Mouse (Mus musculus) forebrain, embryonic 13.5 days (tissue): ENCODE results near the gene Limk2. TPM values are rescaled to one million over a fixed set of nuclear protein-coding genes. Genes with fewer than 3 reads are reported as not detected.

Experiments used
- ATAC-seq: fragments of 200-750 bp; cut with Nextera tagmentation; 2 replicates; pipeline ENCODE4 v1.8.0; 2017
- H3K27ac ChIP-seq: fragments of 300-500 bp; sonication (generic); 2 replicates; pipeline ENCODE4 v1.5.1; 2015; ENCODE audit warnings: inconsistent platforms, mild to moderate bottlenecking, moderate library complexity
- H3K27me3 ChIP-seq: fragments of 300-500 bp; sonication (generic); 2 replicates; pipeline ENCODE4 v1.6.1; 2015; ENCODE audit warnings: mild to moderate bottlenecking, inconsistent platforms
- H3K36me3 ChIP-seq: fragments of 300-500 bp; sonication (generic); 2 replicates; pipeline ENCODE4 v1.6.1; 2015; ENCODE audit warnings: mild to moderate bottlenecking, inconsistent platforms; ENCODE audit not compliant: poor library complexity, severe bottlenecking
- H3K4me1 ChIP-seq: fragments of 300-500 bp; sonication (generic); 2 replicates; pipeline ENCODE4 v1.6.1; 2015; ENCODE audit warnings: inconsistent platforms
- H3K4me2 ChIP-seq: fragments of 300-500 bp; sonication (generic); 2 replicates; pipeline ENCODE4 v1.6.1; 2015; ENCODE audit warnings: inconsistent platforms, mild to moderate bottlenecking, moderate library complexity
- H3K4me3 ChIP-seq: fragments of 300-500 bp; sonication (generic); 2 replicates; pipeline ENCODE4 v1.5.1; 2015; ENCODE audit warnings: mild to moderate bottlenecking, inconsistent platforms
- H3K9ac ChIP-seq: fragments of 300-500 bp; sonication (generic); 2 replicates; pipeline ENCODE4 v1.6.1; 2015; ENCODE audit warnings: mild to moderate bottlenecking, inconsistent platforms
- H3K9me3 ChIP-seq: fragments of 300-500 bp; sonication (generic); replicated peaks from 2 replicates; pipeline ENCODE4 v1.6.1; 2016; ENCODE audit warnings: inconsistent platforms
- WGBS: fragments of 180-500 bp; shearing (Covaris S2); methylation state at CpG from one replicate; pipeline ENCODE4 v1.1.7; 2015; 5-methylcytosine and 5-hydroxymethylcytosine counted together
- polyA plus RNA-seq: library from polyadenylated mRNA; unstranded; fragments of >200 nt; fragmentation: Nextera tagmentation; extraction: Ambion mirVana; gene quantifications from 2 replicates; pipeline ENCODE4 v1.2.1, GENCODE M21; 2015

Gene Limk2
- polyA plus RNA-seq, result 75.6 and 81.3 TPM in 2 replicates

DNA sequence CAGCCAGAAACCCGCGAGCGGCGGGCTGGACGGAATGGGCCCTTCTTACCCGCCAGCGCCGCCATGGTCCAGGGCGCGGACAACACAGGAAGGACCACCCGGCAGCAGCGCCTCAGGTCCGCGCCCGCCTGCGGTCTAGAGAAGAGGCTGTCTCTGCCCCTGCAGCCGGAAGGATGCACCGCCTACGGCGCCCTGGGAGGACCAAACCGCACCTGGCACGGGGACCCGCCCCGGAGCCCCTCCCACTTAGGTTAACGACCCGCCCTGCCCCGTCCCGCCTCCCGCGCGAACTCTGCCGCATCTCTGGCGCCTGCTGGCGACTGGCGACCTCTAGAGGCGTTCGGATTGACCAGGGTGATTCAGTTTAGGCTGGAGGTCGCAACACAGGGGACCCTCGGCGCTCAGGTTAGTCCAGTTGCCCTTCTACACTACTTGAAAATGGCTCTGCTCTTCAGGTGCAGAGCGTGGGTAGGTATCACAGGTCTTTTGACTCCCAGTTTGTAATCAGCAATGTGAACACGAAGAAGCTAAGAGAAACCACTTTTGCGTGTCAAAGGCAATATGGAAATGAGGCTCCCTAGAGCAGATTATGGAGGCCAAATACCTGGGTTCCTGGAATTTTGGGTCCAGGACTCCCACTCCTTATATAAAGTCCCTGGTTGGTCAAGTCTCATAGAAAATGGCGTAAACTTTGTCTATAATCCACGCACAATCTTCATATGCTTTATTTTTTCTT is at the start of gene Limk2:
Gene Limk2 (minus strand): TSS at position 193 of the 736 bp plus-strand sequence.
- Histone ChIP-seq H3K4me1 (peaks cover 9% of the 10 kb centered on the region), H3K27ac (peak within 1 kb of the TSS; percentile 48; the same call in 1 of the 2 replicates), H3K36me3 (peaks cover 4% of the 10 kb centered on the region), H3K9me3 (no peaks in the 10 kb centered on the region), H3K4me2 (peak within 1 kb of the TSS; percentile 80), H3K27me3 (no peaks in the 10 kb centered on the region), H3K4me3 (peak within 1 kb of the TSS; percentile 75), H3K9ac (peak within 1 kb of the TSS; percentile 86)
- WGBS, result 3% methylated on average over 43 of the region's 45 CpGs
- peak; percentile 91 for ATAC-seq

DNA sequence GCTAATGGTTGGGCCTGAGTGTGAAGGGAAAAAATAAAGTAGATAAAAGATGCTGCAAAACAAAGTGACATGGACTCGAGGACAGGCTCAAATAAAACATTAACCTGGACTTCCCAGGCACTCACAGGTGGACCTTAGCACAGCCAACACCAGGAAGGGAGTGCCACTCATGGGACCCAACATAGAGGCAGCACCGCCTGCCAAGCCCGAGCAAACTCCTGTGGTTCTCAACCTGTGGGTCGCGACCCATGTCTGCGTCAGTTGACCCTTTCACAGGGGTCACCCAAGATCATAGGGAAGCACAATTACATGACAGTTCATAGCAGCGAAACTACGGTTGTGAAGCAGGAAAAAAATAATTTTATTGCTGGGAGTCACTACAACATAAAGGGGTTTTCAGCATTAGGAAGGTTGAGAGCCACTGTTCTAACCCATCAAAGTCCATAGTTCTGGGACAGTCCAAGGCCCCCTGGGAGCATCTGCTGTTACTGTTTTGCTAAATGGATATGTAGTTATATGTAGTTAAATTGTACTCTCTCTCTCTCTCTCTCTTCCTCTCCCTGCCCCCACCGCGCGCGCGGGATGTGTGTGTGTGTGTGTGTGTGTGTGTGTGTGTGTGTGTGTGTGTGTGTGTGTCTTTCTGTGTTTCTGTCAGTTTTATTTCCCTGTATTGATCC is 49.6 kb upstream of the Limk2 start:
- Histone ChIP-seq H3K4me3 (no peak overlapping the region), H3K9ac (no peak overlapping the region), H3K9me3 (no peaks in the 10 kb centered on the region), H3K4me1 (peaks cover 5% of the 10 kb centered on the region), H3K27ac (no peak overlapping the region), H3K27me3 (no peaks in the 10 kb centered on the region), H3K36me3 (peaks cover 9% of the 10 kb centered on the region; the same call in 1 of the 2 replicates), H3K4me2 (no peak overlapping the region)
- no peak for ATAC-seq
- WGBS, result 91% methylated on average over 13 of the region's 13 CpGs

- no peak overlapping the region for H3K4me3 ChIP-seq
- no peaks in the 10 kb centered on the region for H3K9me3 ChIP-seq
- no peak overlapping the region for H3K9ac ChIP-seq
- peaks cover 17% of the 10 kb centered on the region for H3K4me1 ChIP-seq
- ATAC-seq, result no peak
- no peaks in the 10 kb centered on the region for H3K27me3 ChIP-seq
- H3K4me2 ChIP-seq, result no peak overlapping the region
- no peak overlapping the region for H3K27ac ChIP-seq
- whole genome bisulfite sequencing, result 0% methylated on average over 1 of the region's 1 CpGs
- peaks cover 9% of the 10 kb centered on the region; the same call in 1 of the 2 replicates for H3K36me3 ChIP-seq
These were observed 47.4 kb upstream of the Limk2 start for GRCm38 (mm10) chr11:3456354-3456753.

DNA sequence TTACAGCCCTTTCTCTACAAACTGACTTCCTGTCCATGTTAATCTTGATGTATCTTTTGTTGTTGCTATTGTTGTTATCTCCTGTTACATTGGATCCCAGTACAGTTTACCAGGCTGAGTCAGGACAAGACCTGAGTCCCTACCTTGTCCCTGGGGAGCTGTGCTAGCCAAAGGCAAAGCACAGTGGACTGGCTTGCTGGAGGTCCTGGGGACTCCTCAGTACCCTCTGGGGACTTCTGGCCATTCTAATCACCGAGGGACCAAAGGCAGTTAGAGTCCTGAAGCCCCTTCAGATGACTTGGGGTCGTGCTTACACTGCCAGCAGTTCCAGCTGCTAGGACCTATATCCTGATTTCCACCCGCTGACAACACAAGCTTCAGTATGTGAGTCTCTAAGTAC is 45.5 kb upstream of the Limk2 start:
- Histone ChIP-seq H3K4me3 (no peak overlapping the region), H3K27ac (no peak overlapping the region), H3K4me1 (peaks cover 29% of the 10 kb centered on the region), H3K36me3 (peaks cover 9% of the 10 kb centered on the region; the same call in 1 of the 2 replicates), H3K27me3 (no peaks in the 10 kb centered on the region), H3K9me3 (no peaks in the 10 kb centered on the region), H3K4me2 (no peak overlapping the region), H3K9ac (no peak overlapping the region)
- 97% methylated on average over 3 of the region's 3 CpGs for WGBS
- no peak for ATAC-seq

DNA sequence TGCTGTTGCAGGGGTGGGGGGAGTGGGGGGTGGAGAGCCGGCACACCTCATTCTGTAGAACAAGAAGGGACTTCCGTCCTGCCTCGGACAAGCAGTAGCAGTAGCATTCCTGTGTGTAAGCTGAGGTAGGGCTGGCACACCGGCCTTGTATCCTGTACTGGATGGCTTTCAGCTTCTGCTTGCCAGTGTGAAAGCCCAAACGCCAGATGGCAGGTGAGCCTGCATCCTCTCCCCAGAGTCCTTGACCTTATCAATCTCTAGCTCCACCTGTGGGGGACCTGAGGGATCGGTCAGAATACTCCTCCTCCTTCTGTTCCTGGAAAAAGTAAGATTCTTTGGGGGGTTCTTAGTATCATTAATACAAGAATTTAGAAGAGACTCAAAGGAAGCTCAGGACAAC is 44.5 kb upstream of the Limk2 start:
- no peak overlapping the region; the same call in 1 of the 2 replicates for H3K9ac ChIP-seq
- H3K9me3 ChIP-seq, result no peaks in the 10 kb centered on the region
- H3K4me3 ChIP-seq, result peak overlapping the region; percentile 88
- H3K36me3 ChIP-seq, result peaks cover 9% of the 10 kb centered on the region; the same call in 1 of the 2 replicates
- no peaks in the 10 kb centered on the region for H3K27me3 ChIP-seq
- H3K27ac ChIP-seq, result no peak overlapping the region
- 76% methylated on average over 6 of the region's 6 CpGs for WGBS
- peak overlapping the region; percentile 95 for H3K4me2 ChIP-seq
- ATAC-seq, result no peak
- peaks cover 29% of the 10 kb centered on the region for H3K4me1 ChIP-seq

GRCm38 (mm10) chr11:3452769-3453168 is 43.8 kb upstream of the Limk2 start:
- peak overlapping the region; percentile 95 for H3K4me2 ChIP-seq
- peak; percentile 36 for ATAC-seq
- H3K9me3 ChIP-seq, result no peaks in the 10 kb centered on the region
- peak overlapping the region; percentile 88 for H3K27ac ChIP-seq
- WGBS, result 2% methylated on average over 9 of the region's 9 CpGs
- peaks cover 9% of the 10 kb centered on the region; the same call in 1 of the 2 replicates for H3K36me3 ChIP-seq
- peaks cover 29% of the 10 kb centered on the region for H3K4me1 ChIP-seq
- peak overlapping the region; percentile 88 for H3K4me3 ChIP-seq
- no peaks in the 10 kb centered on the region for H3K27me3 ChIP-seq
- H3K9ac ChIP-seq, result peak overlapping the region; percentile 93

GRCm38 (mm10) chr11:3452167-3452639 is 43.2 kb upstream of the Limk2 start, which contains the start of gene Rnf185:
Rnf185 (minus strand) TSS chr11:3452363.
- Histone ChIP-seq H3K4me3 (peak within 1 kb of the TSS; percentile 88), H3K27ac (peak within 1 kb of the TSS; percentile 88), H3K4me1 (peaks cover 29% of the 10 kb centered on the region), H3K27me3 (no peaks in the 10 kb centered on the region), H3K36me3 (peaks cover 9% of the 10 kb centered on the region; the same call in 1 of the 2 replicates), H3K9ac (peak within 1 kb of the TSS; percentile 93), H3K4me2 (peak within 1 kb of the TSS; percentile 95), H3K9me3 (no peaks in the 10 kb centered on the region)
- WGBS, result under 1% methylated on average over 45 of the region's 45 CpGs
- peak; percentile 98 for ATAC-seq

GRCm38 (mm10) chr11:3451701-3452163 is 42.7 kb upstream of the Limk2 start:
- Histone ChIP-seq H3K4me1 (peaks cover 29% of the 10 kb centered on the region), H3K4me2 (peak overlapping the region; percentile 95), H3K9ac (peak overlapping the region; percentile 93), H3K4me3 (peak overlapping the region; percentile 88), H3K27ac (peak overlapping the region; percentile 88), H3K27me3 (no peaks in the 10 kb centered on the region), H3K9me3 (no peaks in the 10 kb centered on the region), H3K36me3 (peaks cover 9% of the 10 kb centered on the region; the same call in 1 of the 2 replicates)
- WGBS, result under 1% methylated on average over 19 of the region's 20 CpGs
- ATAC-seq, result no peak

GRCm38 (mm10) chr11:3444875-3445274 is 35.9 kb upstream of the Limk2 start:
- Histone ChIP-seq H3K9me3 (no peaks in the 10 kb centered on the region), H3K27ac (no peak overlapping the region), H3K9ac (no peak overlapping the region), H3K36me3 (no peaks in the 10 kb centered on the region), H3K4me1 (peaks cover 3% of the 10 kb centered on the region; the same call in 1 of the 2 replicates), H3K4me3 (no peak overlapping the region), H3K27me3 (no peaks in the 10 kb centered on the region), H3K4me2 (no peak overlapping the region)
- no peak for ATAC-seq
- whole genome bisulfite sequencing, result 94% methylated on average over 8 of the region's 8 CpGs

- Histone ChIP-seq H3K4me2 (no peak overlapping the region), H3K27ac (no peak overlapping the region), H3K27me3 (no peaks in the 10 kb centered on the region), H3K4me1 (peaks cover 3% of the 10 kb centered on the region; the same call in 1 of the 2 replicates), H3K4me3 (no peak overlapping the region), H3K9ac (no peak overlapping the region), H3K36me3 (no peaks in the 10 kb centered on the region; the same call in 1 of the 2 replicates), H3K9me3 (no peaks in the 10 kb centered on the region)
- no peak for ATAC-seq
- WGBS, result 95% methylated on average over 2 of the region's 2 CpGs
These were observed 34.1 kb upstream of the Limk2 start for GRCm38 (mm10) chr11:3443091-3443490.

DNA sequence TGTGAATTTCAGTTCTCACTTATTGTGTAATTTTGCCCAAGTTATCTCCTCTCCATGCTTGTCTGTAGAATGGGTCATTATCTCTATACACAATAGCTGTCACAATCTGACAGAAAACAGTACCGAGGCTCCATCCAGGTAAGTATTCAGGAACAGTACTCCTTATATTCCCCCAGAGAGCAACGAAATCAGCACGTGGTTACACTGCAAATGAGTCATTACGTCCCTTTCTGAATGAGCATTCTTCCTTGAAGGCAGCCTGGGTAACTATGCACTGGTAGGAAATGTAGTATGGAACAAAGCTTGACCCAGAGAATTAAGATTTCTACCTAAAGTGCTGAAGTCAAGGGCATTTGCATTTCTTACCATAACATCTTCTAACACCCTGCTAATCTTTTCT is 33.7 kb upstream of the Limk2 start:
- peaks cover 3% of the 10 kb centered on the region; the same call in 1 of the 2 replicates for H3K4me1 ChIP-seq
- H3K27me3 ChIP-seq, result no peaks in the 10 kb centered on the region
- no peak overlapping the region for H3K27ac ChIP-seq
- WGBS, result 76% methylated on average over 4 of the region's 4 CpGs
- H3K9ac ChIP-seq, result no peak overlapping the region
- H3K9me3 ChIP-seq, result no peaks in the 10 kb centered on the region
- no peaks in the 10 kb centered on the region; the same call in 1 of the 2 replicates for H3K36me3 ChIP-seq
- H3K4me3 ChIP-seq, result no peak overlapping the region
- H3K4me2 ChIP-seq, result no peak overlapping the region
- no peak for ATAC-seq
